Mouse (Mus musculus) forebrain, embryonic 12.5 days (tissue): ENCODE results near the gene Zbtb41. TPM values are rescaled to one million over a fixed set of nuclear protein-coding genes. Genes with fewer than 3 reads are reported as not detected.
"Not testable (repeated sequence)": the region's sequence is repeated elsewhere in the genome, so short reads cannot be mapped to it uniquely, and the experiment has no call there.

Source experiments
- ATAC-seq: fragments of 200-750 bp; cut with Nextera tagmentation; 2 replicates; pipeline ENCODE4 v1.8.0; 2017; ENCODE audit warnings: moderate TSS enrichment; ENCODE audit not compliant: low FRiP score
- H3K27ac ChIP-seq: fragments of 300-500 bp; sonication (generic); 2 replicates; pipeline ENCODE4 v1.5.1; 2016; ENCODE audit warnings: mild to moderate bottlenecking
- H3K27me3 ChIP-seq: fragments of 300-500 bp; sonication (generic); 2 replicates; pipeline ENCODE4 v1.6.1; 2016; ENCODE audit warnings: mild to moderate bottlenecking
- H3K36me3 ChIP-seq: fragments of 300-500 bp; sonication (generic); replicated peaks from 2 replicates; pipeline ENCODE4 v1.6.1; 2016; ENCODE audit warnings: mild to moderate bottlenecking
- H3K4me1 ChIP-seq: fragments of 300-500 bp; sonication (generic); 2 replicates; pipeline ENCODE4 v1.6.1; 2016
- H3K4me2 ChIP-seq: fragments of 300-500 bp; sonication (generic); 2 replicates; pipeline ENCODE4 v1.6.1; 2016; ENCODE audit warnings: mild to moderate bottlenecking, moderate library complexity
- H3K4me3 ChIP-seq: fragments of 300-500 bp; sonication (generic); replicated peaks from 2 replicates; pipeline ENCODE4 v1.5.1; 2016; ENCODE audit warnings: mild to moderate bottlenecking
- H3K9ac ChIP-seq: fragments of 300-500 bp; sonication (generic); 2 replicates; pipeline ENCODE4 v1.6.1; 2016; ENCODE audit warnings: mild to moderate bottlenecking
- H3K9me3 ChIP-seq: fragments of 300-500 bp; sonication (generic); 2 replicates; pipeline ENCODE4 v1.6.1; 2016
- WGBS: fragments of 180-500 bp; shearing (Covaris S2); methylation state at CpG from one replicate; pipeline ENCODE4 v1.1.7; 2016; 5-methylcytosine and 5-hydroxymethylcytosine counted together
- polyA plus RNA-seq: library from polyadenylated mRNA; unstranded; fragments of >200 nt; fragmentation: Nextera tagmentation; extraction: Ambion mirVana; gene quantifications from 2 replicates; pipeline ENCODE4 v1.2.1, GENCODE M21; 2016

Gene Zbtb41
- polyA plus RNA-seq, 1 experiment from 2014 or later: 26.2 TPM

GRCm38 (mm10) chr1:139422941-139423340, 853 bp downstream of the Zbtb41 start:
- ATAC-seq: no peak
- H3K27ac ChIP-seq: peak overlapping the region; percentile 95; the same call in 1 of the 2 replicates
- H3K36me3 ChIP-seq: peaks cover 13% of the 10 kb centered on the region
- H3K4me3 ChIP-seq: peak overlapping the region; percentile 86
- H3K9ac ChIP-seq: peak overlapping the region; percentile 96
- peaks cover 37% of the 10 kb centered on the region for H3K4me1 ChIP-seq
- WGBS: 32% methylated on average over 10 of the region's 10 CpGs
- H3K9me3 ChIP-seq: no peaks in the 10 kb centered on the region
- peak overlapping the region; percentile 70 for H3K4me2 ChIP-seq
- H3K27me3 ChIP-seq: no peaks in the 10 kb centered on the region

- peak overlapping the region; percentile 86 for H3K4me3 ChIP-seq
- peaks cover 37% of the 10 kb centered on the region for H3K4me1 ChIP-seq
- peaks cover 14% of the 10 kb centered on the region for H3K36me3 ChIP-seq
- WGBS: 68% methylated on average over 10 of the region's 10 CpGs
- H3K9ac ChIP-seq: peak overlapping the region; percentile 96
- peak overlapping the region; percentile 70 for H3K4me2 ChIP-seq
- no peaks in the 10 kb centered on the region for H3K27me3 ChIP-seq
- no peak overlapping the region for H3K27ac ChIP-seq
- H3K9me3 ChIP-seq: no peaks in the 10 kb centered on the region
- ATAC-seq: no peak
Observed at GRCm38 (mm10) chr1:139423931-139424330, 1.8 kb downstream of the Zbtb41 start.

GRCm38 (mm10) chr1:139425006-139425405, 2.9 kb downstream of the Zbtb41 start:
- ATAC-seq: no peak
- Histone ChIP-seq H3K36me3 (peaks cover 20% of the 10 kb centered on the region), H3K9ac (peak overlapping the region; percentile 33), H3K27me3 (no peaks in the 10 kb centered on the region), H3K4me3 (peak overlapping the region; percentile 36), H3K4me1 (peaks cover 37% of the 10 kb centered on the region), H3K4me2 (peak overlapping the region; percentile 62), H3K27ac (no peak overlapping the region), H3K9me3 (no peaks in the 10 kb centered on the region)
- WGBS: 42% methylated on average over 3 of the region's 3 CpGs

- Histone ChIP-seq H3K27ac (no peak overlapping the region), H3K9ac (no peak overlapping the region), H3K27me3 (no peaks in the 10 kb centered on the region), H3K4me2 (no peak overlapping the region), H3K4me3 (no peak overlapping the region), H3K36me3 (peaks cover 50% of the 10 kb centered on the region), H3K9me3 (no peaks in the 10 kb centered on the region), H3K4me1 (no peaks in the 10 kb centered on the region)
- ATAC-seq: peak; percentile 53; the same call in 1 of the 2 replicates
Observed at GRCm38 (mm10) chr1:139438373-139438772, 16.3 kb downstream of the Zbtb41 start.

GRCm38 (mm10) chr1:139443103-139443502, 21.0 kb downstream of the Zbtb41 start:
- H3K9me3 ChIP-seq, H3K4me2 ChIP-seq, H3K9ac ChIP-seq, H3K27ac ChIP-seq, H3K4me3 ChIP-seq, H3K27me3 ChIP-seq, H3K4me1 ChIP-seq, ATAC-seq: not testable (repeated sequence)
- peaks cover 41% of the 10 kb centered on the region for H3K36me3 ChIP-seq
- WGBS: 91% methylated on average over 9 of the region's 9 CpGs

- H3K9ac ChIP-seq: peak within 1 kb of the TSS; percentile 71
- H3K4me3 ChIP-seq: peak within 1 kb of the TSS; percentile 77
- peak within 1 kb of the TSS; percentile 72 for H3K27ac ChIP-seq
- no peaks in the 10 kb centered on the region for H3K27me3 ChIP-seq
- ATAC-seq: peak; percentile 99
- WGBS: under 1% methylated on average over 63 of the region's 65 CpGs
- H3K9me3 ChIP-seq: no peaks in the 10 kb centered on the region
- H3K4me2 ChIP-seq: peak within 1 kb of the TSS; percentile 74
- H3K36me3 ChIP-seq: peaks cover 21% of the 10 kb centered on the region
- H3K4me1 ChIP-seq: peaks cover 31% of the 10 kb centered on the region
Observed at GRCm38 (mm10) chr1:139454340-139455225, 32.5 kb downstream of the Zbtb41 start, which contains the start of gene Aspm. Gene Aspm (plus strand): TSS chr1:139454772.

GRCm38 (mm10) chr1:139455226-139455869, 33.3 kb downstream of the Zbtb41 start:
- peaks cover 32% of the 10 kb centered on the region for H3K4me1 ChIP-seq
- peak; percentile 42; the same call in 1 of the 2 replicates for ATAC-seq
- peaks cover 21% of the 10 kb centered on the region for H3K36me3 ChIP-seq
- H3K4me2 ChIP-seq: peak overlapping the region; percentile 74
- peak overlapping the region; percentile 77 for H3K4me3 ChIP-seq
- H3K27ac ChIP-seq: peak overlapping the region; percentile 72; the same call in 1 of the 2 replicates
- peak overlapping the region; percentile 71 for H3K9ac ChIP-seq
- WGBS: 2% methylated on average over 17 of the region's 17 CpGs
- H3K27me3 ChIP-seq: no peaks in the 10 kb centered on the region
- H3K9me3 ChIP-seq: no peaks in the 10 kb centered on the region

- Histone ChIP-seq H3K4me1 (peaks cover 23% of the 10 kb centered on the region), H3K36me3 (peaks cover 47% of the 10 kb centered on the region)
Observed at GRCm38 (mm10) chr1:139460807-139461206, 38.7 kb downstream of the Zbtb41 start.

GRCm38 (mm10) chr1:139465936-139466335, 43.8 kb downstream of the Zbtb41 start:
- peaks cover 54% of the 10 kb centered on the region for H3K36me3 ChIP-seq
- WGBS: 90% methylated on average over 11 of the region's 11 CpGs
- H3K4me2 ChIP-seq: no peak overlapping the region
- no peak overlapping the region for H3K9ac ChIP-seq
- no peaks in the 10 kb centered on the region for H3K9me3 ChIP-seq
- ATAC-seq: no peak
- no peaks in the 10 kb centered on the region for H3K27me3 ChIP-seq
- no peak overlapping the region for H3K4me3 ChIP-seq
- peaks cover 1% of the 10 kb centered on the region for H3K4me1 ChIP-seq
- H3K27ac ChIP-seq: no peak overlapping the region

More at GRCm38 (mm10) chr1:139460807-139461206, 38.7 kb downstream of the Zbtb41 start:
- H3K27ac ChIP-seq: no peak overlapping the region
- no peak overlapping the region for H3K4me3 ChIP-seq
- H3K27me3 ChIP-seq: no peaks in the 10 kb centered on the region
- H3K4me2 ChIP-seq: no peak overlapping the region
- ATAC-seq: no peak
- no peaks in the 10 kb centered on the region for H3K9me3 ChIP-seq
- H3K9ac ChIP-seq: no peak overlapping the region
- WGBS: 85% methylated on average over 5 of the region's 5 CpGs

GRCm38 (mm10) chr1:139478898-139479297, 56.8 kb downstream of the Zbtb41 start:
- 94% methylated on average over 11 of the region's 11 CpGs for WGBS
- H3K36me3 ChIP-seq: peaks cover 82% of the 10 kb centered on the region

GRCm38 (mm10) chr1:139480246-139480645, 58.2 kb downstream of the Zbtb41 start:
- Histone ChIP-seq H3K36me3 (peaks cover 80% of the 10 kb centered on the region), H3K27me3 (no peaks in the 10 kb centered on the region), H3K9ac (no peak overlapping the region), H3K27ac (no peak overlapping the region), H3K4me2 (no peak overlapping the region), H3K9me3 (no peaks in the 10 kb centered on the region), H3K4me1 (no peaks in the 10 kb centered on the region), H3K4me3 (no peak overlapping the region)
- WGBS: 91% methylated on average over 8 of the region's 8 CpGs
- no peak for ATAC-seq

More at GRCm38 (mm10) chr1:139478898-139479297, 56.8 kb downstream of the Zbtb41 start:
- H3K4me2 ChIP-seq: no peak overlapping the region
- H3K4me3 ChIP-seq: no peak overlapping the region
- ATAC-seq: no peak
- no peak overlapping the region for H3K27ac ChIP-seq
- H3K9me3 ChIP-seq: no peaks in the 10 kb centered on the region
- H3K4me1 ChIP-seq: no peaks in the 10 kb centered on the region
- no peak overlapping the region for H3K9ac ChIP-seq
- H3K27me3 ChIP-seq: no peaks in the 10 kb centered on the region

GRCm38 (mm10) chr1:139481146-139481545, 59.1 kb downstream of the Zbtb41 start:
- Histone ChIP-seq H3K27me3 (no peaks in the 10 kb centered on the region), H3K36me3 (peaks cover 75% of the 10 kb centered on the region), H3K4me2 (no peak overlapping the region), H3K4me1 (no peaks in the 10 kb centered on the region), H3K4me3 (no peak overlapping the region), H3K9me3 (no peaks in the 10 kb centered on the region), H3K27ac (no peak overlapping the region), H3K9ac (no peak overlapping the region)
- ATAC-seq: no peak
- 91% methylated on average over 4 of the region's 4 CpGs for WGBS
